ENCODE assay signal across 8 mouse cellular contexts in the genomic region with DNA sequence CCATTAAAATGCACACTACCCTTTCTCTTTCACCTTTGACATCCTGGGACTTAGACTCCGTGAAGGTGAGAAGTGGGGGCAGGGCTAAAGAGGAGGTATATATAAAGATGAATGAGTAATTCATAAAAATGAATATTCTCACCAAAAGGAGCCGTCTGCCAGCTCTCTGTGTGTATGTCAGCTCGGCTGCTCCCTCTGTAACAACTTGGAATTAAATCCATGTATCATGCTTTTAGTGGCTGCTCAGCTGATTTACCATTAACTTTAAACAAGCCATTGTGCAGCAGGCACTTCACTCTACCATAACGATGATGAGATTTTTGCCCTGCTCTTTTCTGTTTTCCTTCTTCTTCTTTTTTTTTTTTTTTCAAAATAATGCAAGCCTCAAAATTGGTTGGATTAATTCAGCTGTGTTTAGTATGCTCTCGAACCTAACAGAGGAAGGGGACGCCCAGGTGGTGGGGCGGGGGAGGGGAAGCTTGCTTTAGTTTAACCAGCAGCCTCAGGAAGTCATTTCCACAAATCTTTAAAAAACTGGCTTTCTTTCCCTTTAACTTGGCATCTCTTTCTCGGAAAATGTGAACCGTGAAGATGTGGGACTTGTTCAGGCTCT.
A peak's percentile ranks its signal among the peaks of the same experiment; 100 is the strongest.
DNase-seq lines count a peak whose midpoint lies in the region; ATAC-seq and TF ChIP-seq lines count a peak whose summit lies in the region.

No protein-coding gene starts in this region.

- no peaks in the 10 kb centered on the region for H3K27me3 ChIP-seq in thymus, adult 2 months (ENCODE audit: control insufficient read depth, insufficient read depth, low read length)
- H3K27me3 ChIP-seq in liver, embryonic 13.5 days: peaks cover 51% of the 10 kb centered on the region

- H3K36me3 ChIP-seq in thymus, adult 2 months (ENCODE audit: control insufficient read depth, insufficient read depth, low read length): no peaks in the 10 kb centered on the region
- no peaks in the 10 kb centered on the region for H3K36me3 ChIP-seq in liver, embryonic 13.5 days

- H3K9ac ChIP-seq in liver, embryonic 13.5 days: no peak overlapping the region

- no peaks in the 10 kb centered on the region for H3K9me3 ChIP-seq in liver, embryonic 13.5 days (replicated peaks)

- intact Hi-C loops in gastrocnemius, adult 2 months (cut with DNase I): no loop called here
- intact Hi-C loops in gastrocnemius, postnatal 14 days (cut with DNase I; ENCODE audit: low total_unique reads): no loop called here

- peak overlapping the region; percentile 68 for H3K4me3 ChIP-seq in gastrocnemius, adult 2 months
- H3K4me3 ChIP-seq in thymus, adult 2 months (ENCODE audit: control insufficient read depth, insufficient read depth, low read length): peak overlapping the region; percentile 38
- peak overlapping the region; percentile 5 for H3K4me3 ChIP-seq in liver, embryonic 13.5 days (replicated peaks)

- no peak for DNase-seq in gastrocnemius, adult 2 months
- DNase-seq in gastrocnemius, postnatal 14 days: no peak
- DNase-seq in thymus, adult 2 months: peak; percentile 67
- DNase-seq in thymus, adult 18-20 months: no peak
- DNase-seq in liver, embryonic 13.5 days: no peak
- no peak for DNase-seq in MN1 (ENCODE audit: low spot score)
- DNase-seq in urinary bladder, postnatal 25 days (ENCODE audit: low spot score): no peak

- H3K4me2 ChIP-seq in liver, embryonic 13.5 days: peak overlapping the region; percentile 42

- TF ChIP-seq CTCF in gastrocnemius, adult 2 months (IDR thresholded peaks at IDR 0.05): no peak
- TF ChIP-seq CTCF in thymus, adult 2 months (IDR thresholded peaks at IDR 0.05; ENCODE audit: borderline replicate concordance, control insufficient read depth, extremely low read depth, insufficient read depth, low read length, poor library complexity): no peak

- 10% methylated on average over 9 of the region's 9 CpGs for WGBS in thymus, adult 2 months
- WGBS in liver, embryonic 13.5 days (ENCODE audit: insufficient replicate concordance): 20% methylated on average over 9 of the region's 9 CpGs

- peaks cover 53% of the 10 kb centered on the region for H3K4me1 ChIP-seq in thymus, adult 2 months (replicated peaks; ENCODE audit: control insufficient read depth, insufficient read depth, low read length)
- H3K4me1 ChIP-seq in liver, embryonic 13.5 days (replicated peaks): peaks cover 4% of the 10 kb centered on the region; the same call in 1 of the 2 replicates

- no peak overlapping the region for H3K27ac ChIP-seq in gastrocnemius, adult 2 months
- peak overlapping the region; percentile 93 for H3K27ac ChIP-seq in thymus, adult 2 months (ENCODE audit: control insufficient read depth, insufficient read depth, low read length)
- H3K27ac ChIP-seq in liver, embryonic 13.5 days: no peak overlapping the region

- ATAC-seq in liver, embryonic 13.5 days (ENCODE audit: low read depth): no peak
- no peak for ATAC-seq in erythroblast, adult 5-6 weeks (replicated peaks; ENCODE audit: low FRiP score, poor library complexity, severe bottlenecking)

- no peak for TF ChIP-seq POLR2A in thymus, adult 2 months (IDR thresholded peaks at IDR 0.05; ENCODE audit: control insufficient read depth, extremely low read depth, insufficient read depth, low read length, poor library complexity)

Comparison
In these comparisons a context has a peak if more than half of its experiments do, and no peak if none do; other contexts are left out.
1. H3K4me3 ChIP-seq: peak in every context shown above with its lines; median percentile 68 in gastrocnemius, adult 2 months; 38 in thymus, adult 2 months; 5 in liver, embryonic 13.5 days.